Mouse (Mus musculus) WW6 (cell line): Measurements from ENCODE around the gene 5031410I06Rik.
"Not testable (repeated sequence)": the region's sequence is repeated elsewhere in the genome, so short reads cannot be mapped to it uniquely, and the experiment has no call there.

ENCODE experiments used
- DNase-seq: peaks from one replicate; pipeline ENCODE4 v3.0.0-alpha.2; 2013; ENCODE audit warnings: low read depth, low spot score

Gene 5031410I06Rik

GRCm38 (mm10) chr5:26105262-26105661 is at the start of gene 5031410I06Rik:
Gene 5031410I06Rik, minus strand, starts transcription at chr5:26105362.
- not testable (repeated sequence) for DNase-seq

- DNase-seq = no peak
Observed at GRCm38 (mm10) chr5:26142891-26143290, 37.7 kb upstream of the 5031410I06Rik start.

- DNase-seq = not testable (repeated sequence)
Observed at GRCm38 (mm10) chr5:26121321-26121720, 16.2 kb upstream of the 5031410I06Rik start, which contains the start of gene Gm10220. Gene Gm10220, minus strand, starts transcription at chr5:26121421.

GRCm38 (mm10) chr5:26089191-26089590 is 16.0 kb downstream of the 5031410I06Rik start, which contains the start of gene Gm10471:
Gene Gm10471, minus strand, starts transcription at chr5:26089291.
- DNase-seq = not testable (repeated sequence)

- not testable (repeated sequence) for DNase-seq
Observed at GRCm38 (mm10) chr5:26079023-26079422, 26.1 kb downstream of the 5031410I06Rik start.

GRCm38 (mm10) chr5:26070716-26071115 is 34.4 kb downstream of the 5031410I06Rik start:
- DNase-seq = peak; percentile 7

- not testable (repeated sequence) for DNase-seq
Observed at GRCm38 (mm10) chr5:26058481-26058880, 46.7 kb downstream of the 5031410I06Rik start, which contains the start of gene Gm7347. Gene Gm7347, minus strand, starts transcription at chr5:26058581.
